Mouse (Mus musculus): ENCODE measurements at regions not wholly inside any gene's neighbourhood (a gene's known extent, or its start where the extent isn't known, plus 50 kb on each side); places are given as distances from the start of the nearest gene placed in this dataset.

GRCm38 (mm10) chr3:52781521-52781920, 235.5 kb downstream of the Cog6 start:
- no peaks in the 10 kb centered on the region for H3K9me3 ChIP-seq
- 82% methylated on average over 3 of the region's 3 CpGs for WGBS
- no peak overlapping the region for H3K27ac ChIP-seq
- no peak for ATAC-seq (ENCODE audit: insufficient number of reproducible peaks, insufficient read depth, low FRiP score, low TSS enrichment, low read depth)
- H3K9ac ChIP-seq (replicated peaks): no peak overlapping the region
- no peak overlapping the region for H3K4me2 ChIP-seq
- H3K4me1 ChIP-seq (replicated peaks): peaks cover 9% of the 10 kb centered on the region
- no peak overlapping the region for H3K4me3 ChIP-seq (replicated peaks)
- H3K36me3 ChIP-seq: no peaks in the 10 kb centered on the region
- peaks cover 3% of the 10 kb centered on the region; the same call in 1 of the 2 replicates for H3K27me3 ChIP-seq

- no peak for ATAC-seq (ENCODE audit: insufficient number of reproducible peaks, insufficient read depth, low FRiP score, low TSS enrichment, low read depth)
- H3K4me1 ChIP-seq (replicated peaks): peaks cover 9% of the 10 kb centered on the region
- H3K9ac ChIP-seq (replicated peaks): no peak overlapping the region
- no peak overlapping the region for H3K27ac ChIP-seq
- no peaks in the 10 kb centered on the region for H3K9me3 ChIP-seq
- WGBS: 74% methylated on average over 8 of the region's 8 CpGs
- H3K4me3 ChIP-seq (replicated peaks): no peak overlapping the region
- no peaks in the 10 kb centered on the region for H3K36me3 ChIP-seq
- no peak overlapping the region for H3K4me2 ChIP-seq
- H3K27me3 ChIP-seq: peaks cover 3% of the 10 kb centered on the region; the same call in 1 of the 2 replicates
Measured at GRCm38 (mm10) chr3:52780356-52780755, 236.7 kb downstream of the Cog6 start.

GRCm38 (mm10) chr3:52775875-52776274, 241.2 kb downstream of the Cog6 start:
- H3K4me3 ChIP-seq (replicated peaks): no peak overlapping the region
- no peak for ATAC-seq (ENCODE audit: insufficient number of reproducible peaks, insufficient read depth, low FRiP score, low TSS enrichment, low read depth)
- H3K9me3 ChIP-seq: no peaks in the 10 kb centered on the region
- H3K27ac ChIP-seq: no peak overlapping the region
- H3K4me2 ChIP-seq: no peak overlapping the region
- no peaks in the 10 kb centered on the region for H3K4me1 ChIP-seq (replicated peaks)
- H3K9ac ChIP-seq (replicated peaks): no peak overlapping the region
- no peaks in the 10 kb centered on the region for H3K27me3 ChIP-seq
- 89% methylated on average over 4 of the region's 4 CpGs for WGBS
- no peaks in the 10 kb centered on the region for H3K36me3 ChIP-seq

GRCm38 (mm10) chr3:52775156-52775555, 241.9 kb downstream of the Cog6 start:
- Histone ChIP-seq H3K4me2 (no peak overlapping the region), H3K4me3 (replicated peaks) (no peak overlapping the region), H3K9me3 (no peaks in the 10 kb centered on the region), H3K4me1 (replicated peaks) (no peaks in the 10 kb centered on the region), H3K36me3 (no peaks in the 10 kb centered on the region), H3K27ac (no peak overlapping the region), H3K27me3 (no peaks in the 10 kb centered on the region), H3K9ac (replicated peaks) (no peak overlapping the region)
- 75% methylated on average over 7 of the region's 7 CpGs for WGBS
- ATAC-seq (ENCODE audit: insufficient number of reproducible peaks, insufficient read depth, low FRiP score, low TSS enrichment, low read depth): no peak

GRCm38 (mm10) chr3:52774734-52775133, 242.3 kb downstream of the Cog6 start:
- no peak for ATAC-seq (ENCODE audit: insufficient number of reproducible peaks, insufficient read depth, low FRiP score, low TSS enrichment, low read depth)
- Histone ChIP-seq H3K4me2 (no peak overlapping the region), H3K27ac (no peak overlapping the region), H3K4me3 (replicated peaks) (no peak overlapping the region), H3K9me3 (no peaks in the 10 kb centered on the region), H3K9ac (replicated peaks) (no peak overlapping the region), H3K27me3 (no peaks in the 10 kb centered on the region), H3K4me1 (replicated peaks) (no peaks in the 10 kb centered on the region), H3K36me3 (no peaks in the 10 kb centered on the region)
- WGBS: 85% methylated on average over 6 of the region's 6 CpGs

GRCm38 (mm10) chr3:52767276-52767675, 249.8 kb downstream of the Cog6 start:
- H3K27ac ChIP-seq: no peak overlapping the region
- H3K4me2 ChIP-seq: no peak overlapping the region
- H3K9me3 ChIP-seq: no peaks in the 10 kb centered on the region
- no peaks in the 10 kb centered on the region for H3K36me3 ChIP-seq
- no peak overlapping the region for H3K9ac ChIP-seq (replicated peaks)
- peaks cover 3% of the 10 kb centered on the region; the same call in 1 of the 2 replicates for H3K27me3 ChIP-seq
- 72% methylated on average over 10 of the region's 10 CpGs for WGBS
- H3K4me3 ChIP-seq (replicated peaks): no peak overlapping the region
- no peak for ATAC-seq (ENCODE audit: insufficient number of reproducible peaks, insufficient read depth, low FRiP score, low TSS enrichment, low read depth)
- H3K4me1 ChIP-seq (replicated peaks): 0 out of 2 replicates have a peak, but pooled peaks cover 9% of the 10 kb centered on the region

- Histone ChIP-seq H3K9ac (replicated peaks) (no peak overlapping the region), H3K4me1 (replicated peaks) (0 out of 2 replicates have a peak, but pooled peaks cover 9% of the 10 kb centered on the region), H3K27me3 (peaks cover 3% of the 10 kb centered on the region; the same call in 1 of the 2 replicates), H3K4me3 (replicated peaks) (no peak overlapping the region), H3K36me3 (no peaks in the 10 kb centered on the region), H3K4me2 (no peak overlapping the region), H3K27ac (no peak overlapping the region), H3K9me3 (no peaks in the 10 kb centered on the region)
- WGBS: 59% methylated on average over 5 of the region's 5 CpGs
- no peak for ATAC-seq (ENCODE audit: insufficient number of reproducible peaks, insufficient read depth, low FRiP score, low TSS enrichment, low read depth)
Measured at GRCm38 (mm10) chr3:52766841-52767240, 250.2 kb downstream of the Cog6 start.

GRCm38 (mm10) chr3:52764166-52764565, 252.9 kb downstream of the Cog6 start:
- Histone ChIP-seq H3K4me3 (replicated peaks) (no peak overlapping the region), H3K9me3 (no peaks in the 10 kb centered on the region), H3K27me3 (peaks cover 3% of the 10 kb centered on the region; the same call in 1 of the 2 replicates), H3K36me3 (no peaks in the 10 kb centered on the region), H3K4me2 (no peak overlapping the region), H3K9ac (replicated peaks) (no peak overlapping the region), H3K4me1 (replicated peaks) (0 out of 2 replicates have a peak, but pooled peaks cover 9% of the 10 kb centered on the region), H3K27ac (no peak overlapping the region)
- WGBS: 84% methylated on average over 4 of the region's 4 CpGs
- ATAC-seq (ENCODE audit: insufficient number of reproducible peaks, insufficient read depth, low FRiP score, low TSS enrichment, low read depth): no peak

- Histone ChIP-seq H3K4me1 (replicated peaks) (0 out of 2 replicates have a peak, but pooled peaks cover 9% of the 10 kb centered on the region), H3K4me3 (replicated peaks) (no peak overlapping the region), H3K36me3 (no peaks in the 10 kb centered on the region), H3K9ac (replicated peaks) (no peak overlapping the region), H3K9me3 (no peaks in the 10 kb centered on the region), H3K27ac (no peak overlapping the region), H3K27me3 (peaks cover 3% of the 10 kb centered on the region; the same call in 1 of the 2 replicates), H3K4me2 (no peak overlapping the region)
- WGBS: 83% methylated on average over 5 of the region's 5 CpGs
- ATAC-seq (ENCODE audit: insufficient number of reproducible peaks, insufficient read depth, low FRiP score, low TSS enrichment, low read depth): no peak
Measured at GRCm38 (mm10) chr3:52763660-52764059, 253.4 kb downstream of the Cog6 start.

GRCm38 (mm10) chr3:52762549-52762948, 254.5 kb downstream of the Cog6 start:
- Histone ChIP-seq H3K27ac (no peak overlapping the region), H3K4me1 (replicated peaks) (0 out of 2 replicates have a peak, but pooled peaks cover 8% of the 10 kb centered on the region), H3K4me2 (no peak overlapping the region), H3K36me3 (no peaks in the 10 kb centered on the region), H3K27me3 (peaks cover 3% of the 10 kb centered on the region; the same call in 1 of the 2 replicates), H3K9ac (replicated peaks) (no peak overlapping the region), H3K4me3 (replicated peaks) (no peak overlapping the region), H3K9me3 (no peaks in the 10 kb centered on the region)
- no peak for ATAC-seq (ENCODE audit: insufficient number of reproducible peaks, insufficient read depth, low FRiP score, low TSS enrichment, low read depth)
- 79% methylated on average over 6 of the region's 6 CpGs for WGBS

GRCm38 (mm10) chr3:52759846-52760245, 257.2 kb downstream of the Cog6 start:
- H3K36me3 ChIP-seq: no peaks in the 10 kb centered on the region
- no peak for ATAC-seq (ENCODE audit: insufficient number of reproducible peaks, insufficient read depth, low FRiP score, low TSS enrichment, low read depth)
- H3K4me2 ChIP-seq: no peak overlapping the region

GRCm38 (mm10) chr3:52758561-52758960, 258.5 kb downstream of the Cog6 start:
- H3K4me2 ChIP-seq: no peak overlapping the region
- no peak overlapping the region for H3K9ac ChIP-seq (replicated peaks)
- 38% methylated on average over 2 of the region's 2 CpGs for WGBS
- H3K27me3 ChIP-seq: no peaks in the 10 kb centered on the region
- no peaks in the 10 kb centered on the region for H3K4me1 ChIP-seq (replicated peaks)
- no peak overlapping the region for H3K4me3 ChIP-seq (replicated peaks)
- no peaks in the 10 kb centered on the region for H3K9me3 ChIP-seq
- no peaks in the 10 kb centered on the region for H3K36me3 ChIP-seq
- ATAC-seq (ENCODE audit: insufficient number of reproducible peaks, insufficient read depth, low FRiP score, low TSS enrichment, low read depth): no peak
- H3K27ac ChIP-seq: no peak overlapping the region

More at GRCm38 (mm10) chr3:52759846-52760245, 257.2 kb downstream of the Cog6 start:
- H3K4me1 ChIP-seq (replicated peaks): no peaks in the 10 kb centered on the region
- H3K27ac ChIP-seq: no peak overlapping the region
- no peak overlapping the region for H3K4me3 ChIP-seq (replicated peaks)
- no peak overlapping the region for H3K9ac ChIP-seq (replicated peaks)
- no peaks in the 10 kb centered on the region for H3K9me3 ChIP-seq
- H3K27me3 ChIP-seq: no peaks in the 10 kb centered on the region
- 91% methylated on average over 11 of the region's 11 CpGs for WGBS
